Mouse (Mus musculus) forebrain, embryonic 15.5 days (tissue): ENCODE measurements around the gene Casp6. TPM values are rescaled to one million over a fixed set of nuclear protein-coding genes. Genes with fewer than 3 reads are reported as not detected.

Source experiments
- ATAC-seq: fragments of 200-750 bp; cut with Nextera tagmentation; replicated peaks from 2 replicates; pipeline ENCODE4 v1.8.0; 2017; ENCODE audit warnings: mild to moderate bottlenecking, moderate TSS enrichment, moderate library complexity
- H3K27ac ChIP-seq: fragments of 300-500 bp; sonication (generic); replicated peaks from 2 replicates; pipeline ENCODE4 v1.5.1; 2015; ENCODE audit warnings: mild to moderate bottlenecking, inconsistent platforms
- H3K27me3 ChIP-seq: fragments of 300-500 bp; sonication (generic); 2 replicates; pipeline ENCODE4 v1.6.1; 2015; ENCODE audit warnings: inconsistent platforms
- H3K36me3 ChIP-seq: fragments of 300-500 bp; sonication (generic); 2 replicates; pipeline ENCODE4 v1.6.1; 2015; ENCODE audit warnings: mild to moderate bottlenecking, inconsistent platforms
- H3K4me1 ChIP-seq: fragments of 300-500 bp; sonication (generic); 2 replicates; pipeline ENCODE4 v1.6.1; 2015; ENCODE audit warnings: inconsistent platforms
- H3K4me2 ChIP-seq: fragments of 300-500 bp; sonication (generic); replicated peaks from 2 replicates; pipeline ENCODE4 v1.6.1; 2015; ENCODE audit warnings: mild to moderate bottlenecking, inconsistent platforms
- H3K4me3 ChIP-seq: fragments of 300-500 bp; sonication (generic); 2 replicates; pipeline ENCODE4 v1.5.1; 2015; ENCODE audit warnings: mild to moderate bottlenecking, inconsistent platforms
- H3K9ac ChIP-seq: fragments of 300-500 bp; sonication (generic); replicated peaks from 2 replicates; pipeline ENCODE4 v1.6.1; 2015; ENCODE audit warnings: mild to moderate bottlenecking, inconsistent platforms
- H3K9me3 ChIP-seq: fragments of 300-500 bp; sonication (generic); 2 replicates; pipeline ENCODE4 v1.6.1; 2016; ENCODE audit warnings: inconsistent platforms
- WGBS: fragments of 180-500 bp; shearing (Covaris S2); methylation state at CpG from one replicate; pipeline ENCODE4 v1.1.7; 2015; ENCODE audit warnings: mixed read lengths; 5-methylcytosine and 5-hydroxymethylcytosine counted together
- polyA plus RNA-seq: library from polyadenylated mRNA; unstranded; fragments of >200 nt; fragmentation: Nextera tagmentation; extraction: Ambion mirVana; gene quantifications from 2 replicates; pipeline ENCODE4 v1.2.1, GENCODE M21; 2015

Casp6 gene
- polyA plus RNA-seq, 1 experiment from 2014 or later: 33.4 TPM

GRCm38 (mm10) chr3:129962533-129962932, 61.3 kb downstream of the Casp6 start:
- no peaks in the 10 kb centered on the region for H3K36me3 ChIP-seq
- H3K27ac ChIP-seq: no peak overlapping the region
- WGBS: 51% methylated on average over 8 of the region's 8 CpGs
- H3K4me3 ChIP-seq: no peak overlapping the region
- ATAC-seq: no peak
- H3K9me3 ChIP-seq: no peaks in the 10 kb centered on the region
- no peak overlapping the region for H3K4me2 ChIP-seq
- H3K4me1 ChIP-seq: 0 out of 2 replicates have a peak, but pooled peaks cover 5% of the 10 kb centered on the region
- no peaks in the 10 kb centered on the region for H3K27me3 ChIP-seq
- no peak overlapping the region for H3K9ac ChIP-seq

Other genes starting within 250 kb of the Casp6 start
- gene Egf, start 146.1 kb upstream of the Casp6 start, polyA plus RNA-seq: 1.8 and 2.2 TPM in 2 replicates
- gene Lrit3, start 97.4 kb upstream of the Casp6 start, polyA plus RNA-seq: not detected in 2 replicates
- 0.23 TPM in 1 of 2 replicates, not detected in the other for gene Rrh, start 78.8 kb upstream of the Casp6 start, polyA plus RNA-seq
- 49.3 and 57.8 TPM in 2 replicates for gene Gar1, start 70.0 kb upstream of the Casp6 start, polyA plus RNA-seq
- 0.23 and 0.28 TPM in 2 replicates for gene Cfi, start 65.5 kb upstream of the Casp6 start, polyA plus RNA-seq
- gene Pla2g12a, start 22.8 kb upstream of the Casp6 start, polyA plus RNA-seq: 32.2 and 32.3 TPM in 2 replicates
- 6.0 and 7.6 TPM in 2 replicates for gene Mcub, start 68.8 kb downstream of the Casp6 start, polyA plus RNA-seq
- gene Sec24b, start 160.1 kb downstream of the Casp6 start, polyA plus RNA-seq: 26.8 and 27.9 TPM in 2 replicates
- gene Col25a1, start 230.1 kb downstream of the Casp6 start, polyA plus RNA-seq: 3.8 and 4.4 TPM in 2 replicates